Mouse (Mus musculus): ENCODE results near the gene Pole2.

- TF ChIP-seq CTCF (conservative IDR thresholded peaks at IDR 0.05; ENCODE audit: insufficient read depth, insufficient read length, low read depth, low read length) (no peak), POLR2A (IDR thresholded peaks at IDR 0.05; ENCODE audit: low read depth, low read length) (no peak)
Observed at GRCm38 (mm10) chr12:69207926-69208325, 20.1 kb downstream of the Pole2 start.
